Mouse (Mus musculus): ENCODE measurements around the gene Fcgrt. TPM values are rescaled to one million over a fixed set of nuclear protein-coding genes. Genes with fewer than 3 reads are reported as not detected.

Fcgrt gene
- total RNA-seq, 1 experiment = 10.6 TPM

DNA sequence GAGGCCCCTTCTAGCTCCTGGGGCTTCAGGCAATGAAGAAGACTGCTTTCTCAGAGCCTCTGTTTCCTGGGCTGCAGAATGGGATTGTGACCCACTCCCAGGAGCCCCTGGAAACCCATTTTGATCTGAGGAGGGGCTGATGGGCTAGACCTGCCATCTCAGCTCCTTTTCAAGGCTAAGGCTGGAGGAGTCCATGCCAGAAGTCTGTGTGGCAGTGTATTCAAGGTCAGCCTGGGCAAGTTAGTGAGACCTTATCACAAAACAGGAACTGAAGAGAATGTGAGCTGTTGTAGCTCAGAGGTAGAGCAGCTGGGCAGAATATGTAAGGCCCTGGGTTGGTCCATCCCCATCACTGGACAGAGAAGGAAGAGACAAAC is 46.7 kb downstream of the Fcgrt start:
- peak overlapping the region in 1 of 2 experiments; percentile 9; a peak in 1 of 4 replicates for H3K4me3 ChIP-seq (ENCODE audit: insufficient read depth in 1 of 2, low read depth in 1 of 2, low read length in 2 of 2, poor library complexity in 1 of 2, severe bottlenecking in 1 of 2)
- H3K9ac ChIP-seq (ENCODE audit: insufficient read depth, low read depth, low read length, poor library complexity, severe bottlenecking) = no peak overlapping the region
- H3K9me3 ChIP-seq (ENCODE audit: control insufficient read depth, insufficient read depth, low read depth, low read length) = no peaks in the 10 kb centered on the region
- TF ChIP-seq ZNF384 (IDR thresholded peaks at IDR 0.05; ENCODE audit: low read depth, low read length) (no peak), MAFK (IDR thresholded peaks at IDR 0.05; ENCODE audit: insufficient read depth, low read depth, low read length) (no peak), CHD2 (IDR thresholded peaks at IDR 0.05; ENCODE audit: low read depth, low read length) (no peak), HCFC1 (IDR thresholded peaks at IDR 0.05; ENCODE audit: borderline replicate concordance, insufficient read depth, low read length) (no peak), ZC3H11A (IDR thresholded peaks at IDR 0.05; ENCODE audit: borderline replicate concordance, low read depth, low read length) (no peak)
- in situ Hi-C loops (cut with MboI; ENCODE audit: low sequenced_read_pairs in 2 of 2, unreplicated experiment in 2 of 2) = no loop called here
- no peak overlapping the region for H3K27ac ChIP-seq (ENCODE audit: insufficient read depth, low read depth, low read length, poor library complexity, severe bottlenecking)
- H3K36me3 ChIP-seq (ENCODE audit: control insufficient read depth, insufficient read depth, low read length, poor library complexity, severe bottlenecking) = no peaks in the 10 kb centered on the region
- no peak for DNase-seq (ENCODE audit: low read depth, low spot score)
- peaks cover 0 to 14% of the 10 kb centered on the region in 2 experiments; a peak in 1 of 4 replicates for H3K4me1 ChIP-seq (ENCODE audit: control insufficient read depth in 2 of 2, insufficient read depth in 2 of 2, low read length in 2 of 2, poor library complexity in 1 of 2)

DNA sequence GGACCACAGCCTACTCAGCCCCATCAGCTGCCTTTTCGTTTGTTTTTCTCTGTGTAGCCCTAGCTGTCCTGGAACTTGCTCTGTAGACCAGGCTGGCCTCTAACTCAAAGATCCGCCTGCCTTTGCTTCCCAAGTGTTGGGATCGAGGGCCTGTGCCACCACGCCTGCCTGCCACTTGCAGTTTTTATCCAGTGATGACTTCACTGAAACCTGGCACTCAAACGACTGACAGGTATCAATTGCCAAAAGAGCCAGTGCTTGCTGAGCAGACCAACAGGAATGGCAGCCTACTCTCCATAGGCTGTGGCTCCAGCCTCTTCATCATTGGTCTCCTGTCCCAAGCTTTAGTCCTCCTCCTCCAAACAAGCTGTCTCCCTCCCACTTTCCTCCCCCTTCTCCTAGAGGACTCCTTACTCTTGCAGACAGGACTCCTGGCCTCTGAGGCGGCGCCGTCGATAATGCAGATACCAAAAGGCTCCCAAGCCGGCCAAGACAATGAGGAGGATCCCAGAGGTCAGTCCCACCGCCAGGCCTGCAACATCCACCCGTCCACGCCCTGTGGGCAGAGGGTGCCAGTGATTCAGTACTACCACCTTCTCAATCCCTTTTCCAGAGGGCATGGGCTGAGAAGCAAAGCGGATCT is 47.2 kb downstream of the Fcgrt start:
- Histone ChIP-seq H3K9ac (ENCODE audit: insufficient read depth, low read depth, low read length, poor library complexity, severe bottlenecking) (no peak overlapping the region), H3K36me3 (ENCODE audit: control insufficient read depth, insufficient read depth, low read length, poor library complexity, severe bottlenecking) (no peaks in the 10 kb centered on the region), H3K9me3 (ENCODE audit: control insufficient read depth, insufficient read depth, low read depth, low read length) (no peaks in the 10 kb centered on the region), H3K4me3 (ENCODE audit: insufficient read depth in 1 of 2, low read depth in 1 of 2, low read length in 2 of 2, poor library complexity in 1 of 2, severe bottlenecking in 1 of 2) (peak overlapping the region in 1 of 2 experiments; percentile 9; a peak in 1 of 4 replicates), H3K4me1 (ENCODE audit: control insufficient read depth in 2 of 2, insufficient read depth in 2 of 2, low read length in 2 of 2, poor library complexity in 1 of 2) (peaks cover 0 to 14% of the 10 kb centered on the region in 2 experiments; a peak in 1 of 4 replicates), H3K27ac (ENCODE audit: insufficient read depth, low read depth, low read length, poor library complexity, severe bottlenecking) (no peak overlapping the region)
- in situ Hi-C loops (cut with MboI; ENCODE audit: low sequenced_read_pairs in 2 of 2, unreplicated experiment in 2 of 2) = no loop called here
- no peak for DNase-seq (ENCODE audit: low read depth, low spot score)
- no peak for TF ChIP-seq MAFK (IDR thresholded peaks at IDR 0.05; ENCODE audit: insufficient read depth, low read depth, low read length)
- TF ChIP-seq ZNF384 (IDR thresholded peaks at IDR 0.05; ENCODE audit: low read depth, low read length) = no peak
- TF ChIP-seq ZC3H11A (IDR thresholded peaks at IDR 0.05; ENCODE audit: borderline replicate concordance, low read depth, low read length) = no peak
- no peak for TF ChIP-seq CHD2 (IDR thresholded peaks at IDR 0.05; ENCODE audit: low read depth, low read length)
- TF ChIP-seq HCFC1 (IDR thresholded peaks at IDR 0.05; ENCODE audit: borderline replicate concordance, insufficient read depth, low read length) = no peak

DNA sequence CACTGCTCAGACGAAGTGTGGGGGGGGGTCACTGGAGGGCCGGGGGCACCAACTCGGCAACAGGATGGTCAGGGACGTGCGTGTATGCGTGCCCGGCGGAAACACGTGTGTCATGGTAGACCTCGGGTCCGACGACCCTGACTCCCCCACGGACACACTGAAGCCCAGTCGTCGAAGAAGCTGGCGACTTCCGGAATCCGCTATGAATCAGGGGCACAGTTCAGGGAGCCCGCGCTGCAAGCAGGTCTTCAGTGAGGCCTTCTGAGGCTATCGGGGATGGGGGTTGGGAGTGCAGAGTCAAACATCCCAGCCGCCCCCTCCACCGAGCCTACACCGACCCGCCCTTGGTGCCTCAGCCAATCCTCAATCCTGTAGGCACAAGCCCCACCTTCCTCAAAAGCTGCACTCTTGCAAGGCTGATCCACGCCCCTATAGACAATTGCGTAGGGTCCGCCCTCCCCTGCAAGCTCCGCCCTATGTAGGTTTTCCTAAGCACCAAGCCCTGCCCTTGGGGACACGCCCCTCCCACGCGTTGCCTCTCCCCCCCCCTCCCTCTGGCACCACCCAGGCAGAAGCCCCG is 49.6 kb downstream of the Fcgrt start:
- Histone ChIP-seq H3K36me3 (ENCODE audit: control insufficient read depth, insufficient read depth, low read length, poor library complexity, severe bottlenecking) (peaks cover 13% of the 10 kb centered on the region), H3K9ac (ENCODE audit: insufficient read depth, low read depth, low read length, poor library complexity, severe bottlenecking) (peak overlapping the region; percentile 83), H3K9me3 (ENCODE audit: control insufficient read depth, insufficient read depth, low read depth, low read length) (no peaks in the 10 kb centered on the region), H3K27ac (ENCODE audit: insufficient read depth, low read depth, low read length, poor library complexity, severe bottlenecking) (peak overlapping the region; percentile 96), H3K4me3 (ENCODE audit: insufficient read depth in 1 of 2, low read depth in 1 of 2, low read length in 2 of 2, poor library complexity in 1 of 2, severe bottlenecking in 1 of 2) (peak overlapping the region; percentile 97 to 99), H3K4me1 (ENCODE audit: control insufficient read depth in 2 of 2, insufficient read depth in 2 of 2, low read length in 2 of 2, poor library complexity in 1 of 2) (peaks cover 0 to 16% of the 10 kb centered on the region in 2 experiments; a peak in 2 of 4 replicates)
- in situ Hi-C loops (cut with MboI; ENCODE audit: low sequenced_read_pairs in 2 of 2, unreplicated experiment in 2 of 2) = no loop called here
- DNase-seq (ENCODE audit: low read depth, low spot score) = peak; percentile 99
- TF ChIP-seq HCFC1 (IDR thresholded peaks at IDR 0.05; ENCODE audit: borderline replicate concordance, insufficient read depth, low read length) (no peak), MAFK (IDR thresholded peaks at IDR 0.05; ENCODE audit: insufficient read depth, low read depth, low read length) (no peak), ZC3H11A (IDR thresholded peaks at IDR 0.05; ENCODE audit: borderline replicate concordance, low read depth, low read length) (no peak), ZNF384 (IDR thresholded peaks at IDR 0.05; ENCODE audit: low read depth, low read length) (no peak; the same call in 1 of the 2 replicates), CHD2 (IDR thresholded peaks at IDR 0.05; ENCODE audit: low read depth, low read length) (no peak)

DNA sequence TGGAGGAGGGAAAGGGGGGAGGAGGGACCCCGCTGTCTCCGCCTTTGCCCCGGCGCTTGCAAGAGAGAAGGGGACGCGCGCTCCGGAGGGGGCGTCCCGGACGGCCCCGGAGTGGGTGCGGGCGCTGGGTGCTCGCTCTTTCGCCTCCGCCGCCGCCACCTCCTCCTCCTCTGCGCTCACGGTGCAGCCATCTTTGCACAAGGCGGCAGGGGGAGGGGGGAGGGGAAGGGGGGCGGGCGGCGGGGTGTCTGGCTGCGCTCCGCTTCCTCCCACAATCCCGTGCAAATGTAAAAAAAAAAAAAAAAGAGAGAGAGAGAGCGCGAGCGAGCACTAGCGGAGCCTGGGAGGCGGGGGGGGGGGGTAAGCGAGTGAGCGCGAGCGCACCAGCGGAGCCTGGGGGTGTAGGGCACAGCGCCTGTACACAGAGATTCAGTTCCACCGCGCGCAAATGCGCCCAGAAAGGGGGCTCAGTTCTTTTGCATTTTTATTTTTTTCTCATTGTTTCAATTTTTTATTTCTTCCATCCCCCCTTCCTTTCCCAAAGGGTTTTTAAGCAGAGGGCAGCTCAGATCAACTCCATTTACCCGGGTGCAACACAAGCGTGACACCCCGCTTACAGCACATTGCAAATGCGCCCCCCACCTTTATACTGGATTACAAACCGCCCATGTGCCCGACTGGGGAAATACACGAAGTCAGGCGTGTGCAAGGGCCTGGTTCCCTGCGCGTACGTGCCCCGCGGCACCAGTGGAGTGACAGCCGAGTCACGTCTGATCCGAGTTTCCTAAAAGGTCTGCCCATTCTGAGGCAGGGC is 50.3 kb downstream of the Fcgrt start:
- Histone ChIP-seq H3K4me1 (ENCODE audit: control insufficient read depth in 2 of 2, insufficient read depth in 2 of 2, low read length in 2 of 2, poor library complexity in 1 of 2) (peaks cover 0 to 17% of the 10 kb centered on the region in 2 experiments; a peak in 2 of 4 replicates), H3K9me3 (ENCODE audit: control insufficient read depth, insufficient read depth, low read depth, low read length) (no peaks in the 10 kb centered on the region), H3K27ac (ENCODE audit: insufficient read depth, low read depth, low read length, poor library complexity, severe bottlenecking) (peak overlapping the region; percentile 96), H3K36me3 (ENCODE audit: control insufficient read depth, insufficient read depth, low read length, poor library complexity, severe bottlenecking) (peaks cover 16% of the 10 kb centered on the region), H3K4me3 (ENCODE audit: insufficient read depth in 1 of 2, low read depth in 1 of 2, low read length in 2 of 2, poor library complexity in 1 of 2, severe bottlenecking in 1 of 2) (peak overlapping the region; percentile 97 to 99), H3K9ac (ENCODE audit: insufficient read depth, low read depth, low read length, poor library complexity, severe bottlenecking) (peak overlapping the region; percentile 92)
- in situ Hi-C loops (cut with MboI; ENCODE audit: low sequenced_read_pairs in 2 of 2, unreplicated experiment in 2 of 2) = no loop called here
- TF ChIP-seq CHD2 (IDR thresholded peaks at IDR 0.05; ENCODE audit: low read depth, low read length) (no peak), ZNF384 (IDR thresholded peaks at IDR 0.05; ENCODE audit: low read depth, low read length) (peak; percentile 93)
- peak; percentile 27 for DNase-seq (ENCODE audit: low read depth, low spot score)

All from ES-E14 (cell line).